Mouse (Mus musculus) testis, postnatal 14 days (tissue): Measurements from ENCODE around the gene Zfp36.
A peak's percentile ranks its signal among the peaks of the same experiment; 100 is the strongest.

Source experiments
- DNase-seq: peaks from one replicate; pipeline ENCODE4 v3.0.0; 2021; ENCODE audit warnings: low spot score

Gene Zfp36

GRCm38 (mm10) chr7:28338108-28338998 lies 41.7 kb downstream of the Zfp36 start, which contains the start of gene Supt5:
Gene Supt5, minus strand, starts transcription at chr7:28338746.
- peak; percentile 99 for DNase-seq

GRCm38 (mm10) chr7:28335471-28335870 lies 44.6 kb downstream of the Zfp36 start:
- no peak for DNase-seq

- no peak for DNase-seq
Measured at GRCm38 (mm10) chr7:28334534-28334933, 45.5 kb downstream of the Zfp36 start.

- DNase-seq = no peak
Measured at GRCm38 (mm10) chr7:28328260-28328659, 51.8 kb downstream of the Zfp36 start.
